Mouse (Mus musculus) stomach, postnatal 0 days (tissue): ENCODE data around the gene Serpine1.

Source experiments
- CTCF ChIP-seq: IDR thresholded peaks from 2 replicates; pipeline ENCODE4 v1.5.1; 2016; ENCODE audit warnings: antibody characterized with exemption, low read depth, mild to moderate bottlenecking, moderate library complexity
- EP300 ChIP-seq: optimal IDR thresholded peaks from 2 replicates; pipeline ENCODE3; 2016; ENCODE audit warnings: antibody characterized with exemption

DNA sequence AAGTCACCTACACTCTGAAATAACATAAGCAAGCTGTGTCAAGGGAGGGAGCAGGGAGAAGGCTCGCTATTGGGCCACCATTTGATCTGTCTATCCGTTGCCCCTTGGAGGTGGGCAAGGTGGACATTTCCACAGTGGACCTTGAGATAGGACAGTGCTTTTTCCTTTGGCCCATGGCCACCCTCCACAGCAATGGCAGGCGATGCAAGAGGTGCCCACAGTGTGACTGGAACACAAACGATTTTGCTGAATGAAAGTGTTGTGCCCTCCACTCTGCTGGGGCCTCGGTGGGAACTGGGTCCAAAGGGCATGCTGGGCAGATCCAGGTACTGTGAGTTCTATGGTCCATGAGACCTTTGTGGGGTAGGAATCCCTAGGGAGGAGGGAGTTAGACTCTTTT is 9.5 kb downstream of the Serpine1 start:
- TF ChIP-seq CTCF (no peak), EP300 (no peak)
